Mouse (Mus musculus) erythroblast, adult 5-6 weeks (primary cell): ENCODE data around the gene Ccm2. TPM values are rescaled to one million over a fixed set of nuclear protein-coding genes. Genes with fewer than 3 reads are reported as not detected.

ENCODE experiments used
- ATAC-seq: replicated peaks from 2 replicates; pipeline ENCODE4 v1.8.0; 2016; ENCODE audit warnings: moderate number of reproducible peaks, mild to moderate bottlenecking, moderate TSS enrichment, inconsistent platforms; ENCODE audit not compliant: poor library complexity, low FRiP score, severe bottlenecking
- total RNA-seq, 2 experiments: library from RNA; stranded (forward) in 1 of 2; stranded (reverse) in 1 of 2; fragments of 150-400 nt in 1 of 2; fragments of 200-764, 138-1000 nt in 1 of 2; gene quantifications; 2 replicates each; pipeline versions ENCODE4 v1.2.3 to v1.2.4; 2015 to 2017; ENCODE audit warnings: low replicate concordance in 2 of 2

The Ccm2 gene
- total RNA-seq, 2 experiments from 2014 or later = 11.0 to 15.7 TPM

DNA sequence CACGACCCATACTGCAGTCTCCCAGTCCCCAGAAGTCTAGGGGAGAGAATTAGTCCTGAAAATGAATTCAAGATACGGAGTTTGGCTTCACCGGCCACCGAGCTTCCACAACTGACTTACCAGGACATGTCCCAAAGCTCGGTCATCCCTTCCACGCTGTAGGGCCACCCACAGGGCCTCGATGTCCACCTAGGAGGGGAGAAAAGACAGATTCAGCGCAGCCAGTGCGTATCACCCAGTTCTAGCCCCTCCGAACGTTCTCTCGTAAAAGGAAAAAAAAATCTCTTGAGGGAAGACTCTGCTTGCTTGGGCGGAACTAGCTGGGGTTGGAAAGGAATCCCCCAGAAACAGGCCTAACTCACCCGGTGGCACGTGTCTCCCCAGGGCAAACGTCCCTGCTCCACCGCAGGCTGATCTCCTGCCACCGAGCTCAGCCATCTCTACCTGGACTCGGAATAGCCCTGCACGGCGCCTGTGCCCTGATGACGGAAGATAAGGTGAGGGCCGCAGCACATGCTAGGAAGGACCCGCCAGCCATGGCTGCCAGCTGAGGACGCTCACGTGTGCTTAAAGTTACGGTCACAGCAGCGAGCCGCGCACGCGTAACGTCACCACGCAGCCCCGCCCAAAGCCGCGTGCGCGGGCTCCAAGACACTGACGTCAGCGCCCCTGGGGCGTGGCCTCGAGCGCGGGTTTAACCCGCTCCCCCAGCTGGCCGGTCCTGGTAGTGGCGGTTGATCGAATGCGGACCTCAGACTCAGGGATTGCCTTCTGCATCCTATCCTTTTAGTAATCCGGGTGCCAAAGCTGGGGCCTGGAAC, 18.3 kb upstream of the Ccm2 start:
- peak; percentile 99 for ATAC-seq

GRCm38 (mm10) chr11:6529961-6530360, 16.7 kb upstream of the Ccm2 start:
- no peak for ATAC-seq

DNA sequence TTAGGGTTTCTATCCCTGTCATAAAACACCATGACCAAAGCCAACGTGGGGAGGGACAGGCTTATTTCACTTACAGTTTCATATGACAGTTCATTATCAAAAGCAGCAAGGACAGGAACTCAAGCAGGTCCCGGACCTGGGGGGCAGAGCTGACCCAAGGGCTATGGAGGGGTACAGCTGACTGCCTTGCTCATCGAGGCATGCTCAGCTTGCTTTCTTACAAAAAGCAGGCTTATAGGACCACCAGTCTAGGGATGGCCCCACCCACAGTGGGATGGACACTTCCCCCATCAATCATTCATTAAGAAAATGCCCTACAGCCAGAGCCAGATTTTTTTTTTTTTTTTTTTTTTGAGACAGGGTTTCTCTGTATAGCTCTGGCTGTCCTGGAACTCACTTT, 15.9 kb upstream of the Ccm2 start:
- no peak for ATAC-seq

- no peak for ATAC-seq
These were observed 2.0 kb upstream of the Ccm2 start for GRCm38 (mm10) chr11:6544683-6545082.

GRCm38 (mm10) chr11:6545186-6545856, 1.4 kb upstream of the Ccm2 start:
- ATAC-seq = no peak

- no peak for ATAC-seq
These were observed 862 bp upstream of the Ccm2 start for GRCm38 (mm10) chr11:6545857-6546192.

DNA sequence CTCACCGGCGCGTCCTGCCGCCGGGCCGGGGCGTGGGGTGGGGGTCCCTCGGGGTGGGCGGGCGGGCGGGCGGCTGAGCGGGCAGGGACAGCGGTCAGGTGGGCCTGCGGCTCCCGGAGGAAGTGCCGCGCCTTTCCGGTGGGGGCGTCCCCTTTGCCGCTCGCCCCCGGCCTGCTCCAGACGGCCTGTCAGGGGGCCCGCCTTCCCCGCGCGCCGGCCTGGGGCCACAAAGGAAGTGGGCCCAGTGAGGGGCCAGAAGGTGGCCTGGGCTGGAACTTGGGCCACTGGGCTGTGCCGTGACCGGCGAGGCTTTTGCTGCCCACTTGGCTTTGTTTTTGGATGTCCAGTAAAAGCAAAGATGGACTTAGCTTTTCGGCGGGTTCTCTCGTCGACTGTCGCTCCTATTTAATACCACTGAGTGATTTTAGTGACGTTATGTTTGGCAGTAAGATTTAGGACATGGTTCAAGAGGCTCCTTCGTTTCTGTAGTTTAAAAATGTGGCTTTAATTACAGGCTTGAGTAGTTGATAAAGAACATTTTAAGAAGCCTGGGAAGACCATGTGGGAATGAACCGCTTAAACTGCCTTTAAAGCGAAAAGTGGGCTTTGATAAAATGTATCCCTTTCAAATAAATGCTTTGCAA, 472 bp downstream of the Ccm2 start:
- no peak for ATAC-seq

DNA sequence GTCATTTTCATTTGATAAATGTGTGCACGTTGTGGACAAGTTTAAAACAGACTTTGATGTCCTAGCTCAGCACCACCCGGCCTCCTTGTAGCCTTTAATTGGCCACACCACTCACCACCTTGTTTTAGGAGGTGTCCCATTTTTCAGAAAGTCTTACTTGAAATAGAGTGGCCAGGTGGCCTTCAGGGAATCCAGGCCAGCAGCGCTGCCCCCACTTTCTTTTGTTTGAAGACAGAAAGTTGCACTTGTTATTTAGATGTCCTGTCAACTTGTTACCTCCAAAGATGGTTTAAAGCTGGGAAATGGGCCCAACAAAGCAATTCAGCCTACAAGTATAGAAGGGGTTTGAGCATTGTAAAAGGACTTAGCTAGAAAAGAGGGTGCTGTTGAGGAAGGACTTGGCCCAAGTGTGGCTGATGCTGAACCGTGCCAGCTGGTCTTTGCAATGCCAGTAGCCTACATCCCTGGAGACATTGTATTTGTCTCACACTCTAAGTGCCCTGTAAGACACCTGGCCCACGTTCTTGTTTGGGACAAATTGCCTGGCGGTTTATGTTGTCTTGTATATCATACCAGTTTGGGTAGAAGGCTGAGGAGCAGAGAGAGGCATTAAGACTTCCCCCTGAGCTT, 1.1 kb downstream of the Ccm2 start:
- no peak for ATAC-seq

GRCm38 (mm10) chr11:6549770-6550169, 3.1 kb downstream of the Ccm2 start:
- no peak for ATAC-seq

DNA sequence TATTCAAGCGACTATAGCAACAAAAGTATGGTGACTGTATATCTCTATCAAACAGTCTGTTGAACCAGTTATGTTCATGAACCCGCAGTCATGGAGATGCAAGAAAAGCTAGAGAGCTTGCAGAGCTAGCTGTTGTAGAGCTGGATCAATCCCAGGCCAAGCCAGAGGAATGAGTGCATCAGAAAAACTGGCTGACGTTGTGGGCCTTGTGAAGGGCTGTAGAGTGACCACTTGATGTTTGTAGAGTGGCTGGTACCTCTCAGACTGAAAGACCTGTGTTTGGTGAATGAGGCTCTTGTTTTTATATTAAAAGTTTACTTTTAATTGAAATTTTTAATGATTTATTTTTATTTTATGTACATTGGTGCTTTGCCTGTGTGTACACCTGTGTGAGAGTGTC, 3.5 kb downstream of the Ccm2 start:
- no peak for ATAC-seq

GRCm38 (mm10) chr11:6558234-6558633, 11.5 kb downstream of the Ccm2 start:
- ATAC-seq = no peak

DNA sequence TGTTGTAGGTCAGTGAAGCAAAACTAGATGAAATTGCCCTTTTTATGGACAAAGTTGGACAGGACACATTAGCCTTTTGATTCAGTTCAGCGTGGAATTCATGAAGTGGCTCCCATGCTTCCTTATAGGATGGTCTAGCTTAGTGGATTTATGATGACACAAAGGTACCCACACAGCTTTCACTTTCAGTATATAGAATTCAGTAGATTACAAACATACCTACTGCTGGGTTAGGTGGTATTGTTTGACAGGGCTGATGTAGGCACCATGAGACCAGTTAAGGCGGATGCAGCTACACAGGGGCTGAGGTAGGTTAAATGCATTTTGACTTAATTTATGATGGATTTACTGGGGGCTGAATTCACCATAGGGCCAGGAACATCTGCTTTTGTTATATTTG, 13.3 kb downstream of the Ccm2 start:
- no peak for ATAC-seq

- no peak for ATAC-seq
These were observed 14.1 kb downstream of the Ccm2 start for GRCm38 (mm10) chr11:6560655-6561360.

- no peak for ATAC-seq
These were observed 14.8 kb downstream of the Ccm2 start for GRCm38 (mm10) chr11:6561474-6561873.

GRCm38 (mm10) chr11:6562359-6562758, 15.7 kb downstream of the Ccm2 start:
- 0 out of 2 replicates have a peak, but pooled peaks have one; percentile 34 for ATAC-seq

DNA sequence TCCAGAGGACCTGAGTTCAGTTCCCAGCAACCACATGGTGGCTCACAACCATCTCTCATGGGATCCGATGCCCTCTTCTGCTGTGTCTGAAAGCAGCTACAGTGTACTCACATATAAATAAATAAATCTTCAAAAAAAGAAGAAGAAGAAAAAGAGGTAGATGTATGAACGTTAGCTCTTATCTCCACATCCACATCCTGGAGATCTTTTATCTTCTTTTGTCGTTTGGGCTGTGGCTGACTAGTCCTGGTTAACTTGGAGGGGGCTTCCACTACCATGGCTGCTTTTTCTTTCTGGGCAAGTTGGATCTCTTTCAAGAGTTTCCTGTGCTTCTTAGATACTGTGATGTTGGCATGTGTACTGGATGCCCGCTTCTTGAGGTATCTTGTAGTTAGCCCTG, 16.5 kb downstream of the Ccm2 start:
- ATAC-seq = no peak

- ATAC-seq = no peak
These were observed 19.8 kb downstream of the Ccm2 start for GRCm38 (mm10) chr11:6566496-6566895.

GRCm38 (mm10) chr11:6567951-6568350, 21.3 kb downstream of the Ccm2 start:
- 0 out of 2 replicates have a peak, but pooled peaks have one; percentile 29 for ATAC-seq

GRCm38 (mm10) chr11:6568584-6569409, 22.1 kb downstream of the Ccm2 start:
- ATAC-seq = peak; percentile 33; the same call in 1 of the 2 replicates
